In the genomic region with DNA sequence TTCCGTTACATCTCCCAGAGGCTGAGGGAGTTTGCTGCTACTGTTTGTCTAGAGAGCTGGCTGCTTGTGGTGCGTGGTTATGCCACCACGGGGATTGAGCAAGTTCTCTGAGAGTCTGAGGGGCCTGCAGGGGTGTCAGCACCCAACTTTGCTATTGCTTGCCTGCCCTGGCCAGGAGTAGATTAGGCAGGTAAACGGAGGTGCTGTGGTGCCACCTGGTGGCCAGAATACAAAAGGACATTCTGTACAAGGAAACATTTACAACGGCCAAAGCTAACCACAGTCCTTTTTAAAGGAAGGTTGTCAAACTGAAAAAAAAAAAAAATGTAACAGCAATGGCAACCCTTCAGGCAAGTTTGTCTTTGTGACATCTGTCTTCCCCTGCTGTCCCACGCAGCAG, we compare ENCODE assay signal across 9 mouse cellular contexts.
DNase-seq lines count a peak whose midpoint lies in the region; ATAC-seq and TF ChIP-seq lines count a peak whose summit lies in the region.
"Had no signal": no experiment of that assay in that cellular context is flagged by ENCODE, and none has a peak within 500 bp of the region (broad histone marks: within the 10 kb centered on the region; RNA-seq: fewer than 3 reads in every experiment).

No protein-coding gene starts in this region.

- H3K4me2 ChIP-seq in forebrain, embryonic 16.5 days (ENCODE audit: low read length) = no peak overlapping the region
- peak overlapping the region; percentile 9; the same call in 1 of the 2 replicates for H3K4me2 ChIP-seq in lung, embryonic 15.5 days

- TF ChIP-seq CTCF in G1E (IDR thresholded peaks at IDR 0.05; ENCODE audit: low read depth, low read length) = peak; percentile 50

- ATAC-seq in G1E (ENCODE audit: extremely low read depth, insufficient number of reproducible peaks, low FRiP score, poor library complexity, severe bottlenecking) = no peak
- ATAC-seq in forebrain, embryonic 16.5 days = peak; percentile 84
- 0 out of 2 replicates have a peak, but pooled peaks have one; percentile 62 for ATAC-seq in lung, embryonic 15.5 days (ENCODE audit: borderline replicate concordance, extremely low read depth, low FRiP score, low TSS enrichment)

- H3K36me3 ChIP-seq in G1E (replicated peaks) = peaks cover 88% of the 10 kb centered on the region
- no peaks in the 10 kb centered on the region for H3K36me3 ChIP-seq in forebrain, embryonic 16.5 days (ENCODE audit: control insufficient read depth, insufficient read depth)
- H3K36me3 ChIP-seq in lung, embryonic 15.5 days = no peaks in the 10 kb centered on the region

- H3K9me3 ChIP-seq in G1E (replicated peaks) = no peaks in the 10 kb centered on the region
- no peaks in the 10 kb centered on the region for H3K9me3 ChIP-seq in forebrain, embryonic 16.5 days (ENCODE audit: control insufficient read depth, low read length)
- no peaks in the 10 kb centered on the region for H3K9me3 ChIP-seq in lung, embryonic 15.5 days

- H3K4me1 ChIP-seq in G1E (ENCODE audit: insufficient read depth, low read depth, low read length) = peaks cover 53% of the 10 kb centered on the region
- no peaks in the 10 kb centered on the region for H3K4me1 ChIP-seq in forebrain, embryonic 16.5 days (replicated peaks; ENCODE audit: control insufficient read depth, insufficient read depth, low read length)
- peaks cover 14% of the 10 kb centered on the region; the same call in 1 of the 2 replicates for H3K4me1 ChIP-seq in lung, embryonic 15.5 days

- no peaks in the 10 kb centered on the region for H3K27me3 ChIP-seq in G1E (ENCODE audit: insufficient read depth, low read length)
- H3K27me3 ChIP-seq in forebrain, embryonic 16.5 days (replicated peaks; ENCODE audit: control insufficient read depth, insufficient read depth, low read length) = no peaks in the 10 kb centered on the region
- H3K27me3 ChIP-seq in lung, embryonic 15.5 days = no peaks in the 10 kb centered on the region

- 11% methylated on average over 6 of the region's 6 CpGs for WGBS in forebrain, embryonic 16.5 days
- WGBS in lung, embryonic 15.5 days = 7% methylated on average over 6 of the region's 6 CpGs

- H3K4me3 ChIP-seq in G1E (ENCODE audit: low read depth, low read length) = no peak overlapping the region
- H3K4me3 ChIP-seq in forebrain, embryonic 16.5 days (replicated peaks; ENCODE audit: low read length) = no peak overlapping the region
- no peak overlapping the region for H3K4me3 ChIP-seq in lung, embryonic 15.5 days

- H3K27ac ChIP-seq in forebrain, embryonic 16.5 days (ENCODE audit: low read length) = no peak overlapping the region
- no peak overlapping the region for H3K27ac ChIP-seq in lung, embryonic 15.5 days
- H3K27ac ChIP-seq: macrophage had no signal

- no peak overlapping the region for H3K9ac ChIP-seq in forebrain, embryonic 16.5 days (replicated peaks; ENCODE audit: low read depth, low read length)
- no peak overlapping the region for H3K9ac ChIP-seq in lung, embryonic 15.5 days

- peak; percentile 67 for DNase-seq in G1E (ENCODE audit: low spot score)
- DNase-seq in cerebellum, adult 11 months = peak; percentile 81
- peak; percentile 87 for DNase-seq in heart, postnatal 4 days
- peak; percentile 63 to 93 for DNase-seq in layer of hippocampus, adult 18-20 months (ENCODE audit: low spot score in 2 of 2)
- DNase-seq in ovary, postnatal 14 days (ENCODE audit: low spot score) = peak; percentile 83
- DNase-seq in thymus, postnatal 0 days (ENCODE audit: low spot score) = peak; percentile 78
